ENCODE assay signal across 26 mouse cellular contexts in genomic region chr6:98748618-98749017, GRCm38 (mm10).
DNase-seq lines count a peak whose midpoint lies in the region; ATAC-seq and TF ChIP-seq lines count a peak whose summit lies in the region.
"Had no signal": no experiment of that assay in that cellular context is flagged by ENCODE, and none has a peak within 500 bp of the region (broad histone marks: within the 10 kb centered on the region; RNA-seq: fewer than 3 reads in every experiment).

No protein-coding gene starts in this region.

- H3K27me3 ChIP-seq in limb, embryonic 15.5 days = no peaks in the 10 kb centered on the region
- no peaks in the 10 kb centered on the region for H3K27me3 ChIP-seq in hindbrain, embryonic 12.5 days
- H3K27me3 ChIP-seq: embryonic facial prominence, embryonic 15.5 days; heart, embryonic 13.5 days; hindbrain, embryonic 13.5 days had no signal

- H3K9me3 ChIP-seq in limb, embryonic 15.5 days = no peaks in the 10 kb centered on the region
- H3K9me3 ChIP-seq in hindbrain, embryonic 12.5 days (replicated peaks) = no peaks in the 10 kb centered on the region
- H3K9me3 ChIP-seq: embryonic facial prominence, embryonic 15.5 days; heart, embryonic 10.5 days; heart, embryonic 13.5 days; hindbrain, embryonic 13.5 days had no signal

- no peak for ATAC-seq in limb, embryonic 15.5 days (ENCODE audit: insufficient number of reproducible peaks, low FRiP score, low TSS enrichment, low read depth)
- ATAC-seq in hindbrain, embryonic 12.5 days (ENCODE audit: low FRiP score) = no peak
- ATAC-seq: activated CD4-positive, CD25-positive, alpha-beta regulatory T cell, adult 4 months; CD4-positive, CD25-positive, alpha-beta regulatory T cell, adult 4 months; forebrain, embryonic 14.5 days; forebrain, postnatal 0 days; hindbrain, embryonic 16.5 days; intestine, embryonic 16.5 days had no signal

- peak; percentile 20 for DNase-seq in gastrocnemius, adult 2 months
- no peak for DNase-seq in gastrocnemius, postnatal 10 days
- peak; percentile 18 for DNase-seq in lung, postnatal 36 days
- DNase-seq in lung, postnatal 14 days = no peak
- DNase-seq: adrenal gland, adult 8-10 months; adrenal gland, postnatal 25 days; cerebellum, adult 11-12 months; cerebellum, adult 8-10 months; cerebellum, postnatal 10 days; cerebellum, postnatal 36 days; embryo, embryonic 11 days; forebrain, postnatal 0 days; gastrocnemius, postnatal 25 days; heart, adult 2 months; heart, postnatal 14 days had no signal

- H3K9ac ChIP-seq in limb, embryonic 15.5 days = no peak overlapping the region
- no peak overlapping the region for H3K9ac ChIP-seq in hindbrain, embryonic 12.5 days
- H3K9ac ChIP-seq: embryonic facial prominence, embryonic 15.5 days; forebrain, postnatal 0 days; heart, embryonic 13.5 days; hindbrain, embryonic 13.5 days had no signal

- no peak for TF ChIP-seq CTCF in gastrocnemius, adult 2 months (IDR thresholded peaks at IDR 0.05)

- H3K27ac ChIP-seq in gastrocnemius, adult 2 months = no peak overlapping the region
- peak overlapping the region; percentile 24; the same call in 1 of the 2 replicates for H3K27ac ChIP-seq in limb, embryonic 15.5 days
- no peak overlapping the region for H3K27ac ChIP-seq in hindbrain, embryonic 12.5 days
- H3K27ac ChIP-seq: embryonic facial prominence, embryonic 15.5 days; heart, adult 2 months; heart, embryonic 10.5 days; heart, embryonic 13.5 days; hindbrain, embryonic 13.5 days had no signal

- no peak overlapping the region for H3K4me3 ChIP-seq in gastrocnemius, adult 2 months
- no peak overlapping the region for H3K4me3 ChIP-seq in limb, embryonic 15.5 days
- no peak overlapping the region for H3K4me3 ChIP-seq in hindbrain, embryonic 12.5 days
- H3K4me3 ChIP-seq: embryonic facial prominence, embryonic 15.5 days; heart, adult 2 months; heart, embryonic 10.5 days; heart, embryonic 13.5 days; hindbrain, embryonic 13.5 days had no signal

- no peaks in the 10 kb centered on the region for H3K36me3 ChIP-seq in limb, embryonic 15.5 days
- H3K36me3 ChIP-seq in hindbrain, embryonic 12.5 days = no peaks in the 10 kb centered on the region
- H3K36me3 ChIP-seq: embryonic facial prominence, embryonic 15.5 days; heart, embryonic 10.5 days; heart, embryonic 13.5 days; hindbrain, embryonic 13.5 days had no signal

- intact Hi-C loops in gastrocnemius, adult 2 months (cut with DNase I) = no loop called here

- peaks cover 7% of the 10 kb centered on the region; the same call in 1 of the 2 replicates for H3K4me1 ChIP-seq in limb, embryonic 15.5 days
- H3K4me1 ChIP-seq in hindbrain, embryonic 12.5 days = no peaks in the 10 kb centered on the region
- H3K4me1 ChIP-seq: embryonic facial prominence, embryonic 15.5 days; heart, embryonic 13.5 days; hindbrain, embryonic 13.5 days had no signal

- no peak overlapping the region for H3K4me2 ChIP-seq in limb, embryonic 15.5 days
- H3K4me2 ChIP-seq in hindbrain, embryonic 12.5 days (replicated peaks) = no peak overlapping the region
- H3K4me2 ChIP-seq: embryonic facial prominence, embryonic 15.5 days; heart, embryonic 13.5 days; hindbrain, embryonic 13.5 days had no signal

- 58% methylated on average over 4 of the region's 4 CpGs for WGBS in limb, embryonic 15.5 days
- 82% methylated on average over 4 of the region's 4 CpGs for WGBS in hindbrain, embryonic 12.5 days

Comparison
In these comparisons a context has a peak if more than half of its experiments do, and no peak if none do; other contexts are left out.
1. DNase-seq: peak in gastrocnemius, adult 2 months (single experiment) and lung, postnatal 36 days (single experiment); none in gastrocnemius, postnatal 10 days (single experiment) and lung, postnatal 14 days (single experiment).